Mouse (Mus musculus) neural tube, embryonic 15.5 days (tissue): ENCODE data around the gene Ell. TPM values are rescaled to one million over a fixed set of nuclear protein-coding genes. Genes with fewer than 3 reads are reported as not detected.

Experiments used
- ATAC-seq: fragments of 200-750 bp; cut with Nextera tagmentation; 2 replicates; pipeline ENCODE4 v1.8.0; 2017; ENCODE audit warnings: mild to moderate bottlenecking, moderate TSS enrichment, moderate library complexity; ENCODE audit not compliant: low FRiP score
- H3K27ac ChIP-seq: fragments of 300-500 bp; sonication (generic); replicated peaks from 2 replicates; pipeline ENCODE4 v1.5.1; 2015; ENCODE audit warnings: mild to moderate bottlenecking, inconsistent platforms
- H3K27me3 ChIP-seq: fragments of 300-500 bp; sonication (generic); replicated peaks from 2 replicates; pipeline ENCODE4 v1.6.1; 2015; ENCODE audit warnings: inconsistent platforms
- H3K36me3 ChIP-seq: fragments of 300-500 bp; sonication (generic); 2 replicates; pipeline ENCODE4 v1.6.1; 2015; ENCODE audit warnings: inconsistent platforms
- H3K4me1 ChIP-seq: fragments of 300-500 bp; sonication (generic); 2 replicates; pipeline ENCODE4 v1.6.1; 2015; ENCODE audit warnings: inconsistent platforms
- H3K4me2 ChIP-seq: fragments of 300-500 bp; sonication (generic); 2 replicates; pipeline ENCODE4 v1.6.1; 2015; ENCODE audit warnings: inconsistent platforms, mild to moderate bottlenecking, moderate library complexity
- H3K4me3 ChIP-seq: fragments of 300-500 bp; sonication (generic); replicated peaks from 2 replicates; pipeline ENCODE4 v1.5.1; 2015; ENCODE audit warnings: mild to moderate bottlenecking, inconsistent platforms
- H3K9ac ChIP-seq: fragments of 300-500 bp; sonication (generic); replicated peaks from 2 replicates; pipeline ENCODE4 v1.6.1; 2015; ENCODE audit warnings: mild to moderate bottlenecking, inconsistent platforms
- H3K9me3 ChIP-seq: fragments of 300-500 bp; sonication (generic); replicated peaks from 2 replicates; pipeline ENCODE4 v1.6.1; 2016; ENCODE audit warnings: inconsistent platforms
- WGBS: fragments of 180-500 bp; shearing (Covaris S2); methylation state at CpG from one replicate; pipeline ENCODE4 v1.1.7; 2015; ENCODE audit warnings: mixed read lengths; 5-methylcytosine and 5-hydroxymethylcytosine counted together
- polyA plus RNA-seq: library from polyadenylated mRNA; unstranded; fragments of >200 nt; fragmentation: Nextera tagmentation; extraction: Ambion mirVana; gene quantifications from 2 replicates; pipeline ENCODE4 v1.2.1, GENCODE M21; 2015

The Ell gene
- polyA plus RNA-seq, 1 experiment from 2014 or later, result 14.7 TPM

- 97% methylated on average over 18 of the region's 18 CpGs for WGBS
- H3K4me3 ChIP-seq, result no peak overlapping the region
- H3K4me2 ChIP-seq, result 0 out of 2 replicates have a peak overlapping the region, but pooled peaks have one; percentile 90
These were observed 57.0 kb downstream of the Ell start for GRCm38 (mm10) chr8:70596216-70596615.

GRCm38 (mm10) chr8:70596775-70597416 is 57.6 kb downstream of the Ell start:
- no peaks in the 10 kb centered on the region for H3K27me3 ChIP-seq
- H3K36me3 ChIP-seq, result peaks cover 14% of the 10 kb centered on the region
- H3K4me3 ChIP-seq, result no peak overlapping the region
- 86% methylated on average over 17 of the region's 17 CpGs for WGBS
- peaks cover 87% of the 10 kb centered on the region for H3K4me1 ChIP-seq
- H3K27ac ChIP-seq, result no peak overlapping the region
- no peaks in the 10 kb centered on the region for H3K9me3 ChIP-seq
- no peak overlapping the region for H3K9ac ChIP-seq
- ATAC-seq, result no peak
- H3K4me2 ChIP-seq, result peak overlapping the region; percentile 69

More at GRCm38 (mm10) chr8:70596216-70596615, 57.0 kb downstream of the Ell start:
- ATAC-seq, result no peak
- Histone ChIP-seq H3K36me3 (peaks cover 21% of the 10 kb centered on the region), H3K27ac (no peak overlapping the region), H3K4me1 (peaks cover 80% of the 10 kb centered on the region), H3K9me3 (no peaks in the 10 kb centered on the region), H3K27me3 (no peaks in the 10 kb centered on the region), H3K9ac (no peak overlapping the region)

GRCm38 (mm10) chr8:70597417-70598272 is 58.4 kb downstream of the Ell start:
- Histone ChIP-seq H3K27me3 (no peaks in the 10 kb centered on the region), H3K4me2 (peak overlapping the region; percentile 69), H3K27ac (peak overlapping the region; percentile 51), H3K4me1 (peaks cover 90% of the 10 kb centered on the region), H3K9ac (peak overlapping the region; percentile 51), H3K9me3 (no peaks in the 10 kb centered on the region), H3K36me3 (peaks cover 16% of the 10 kb centered on the region), H3K4me3 (peak overlapping the region; percentile 39)
- 10% methylated on average over 60 of the region's 68 CpGs for WGBS
- ATAC-seq, result no peak

- WGBS, result 2% methylated on average over 29 of the region's 29 CpGs
- Histone ChIP-seq H3K36me3 (peaks cover 20% of the 10 kb centered on the region), H3K9ac (peak overlapping the region; percentile 51), H3K4me2 (peak overlapping the region; percentile 69), H3K4me1 (peaks cover 83% of the 10 kb centered on the region), H3K27ac (peak overlapping the region; percentile 51; the same call in 1 of the 2 replicates), H3K27me3 (no peaks in the 10 kb centered on the region), H3K4me3 (peak overlapping the region; percentile 39), H3K9me3 (no peaks in the 10 kb centered on the region)
- ATAC-seq, result peak; percentile 18; the same call in 1 of the 2 replicates
These were observed 59.0 kb downstream of the Ell start for GRCm38 (mm10) chr8:70598283-70598682.

GRCm38 (mm10) chr8:70598722-70599121 is 59.5 kb downstream of the Ell start:
- Histone ChIP-seq H3K9me3 (no peaks in the 10 kb centered on the region), H3K27me3 (no peaks in the 10 kb centered on the region), H3K36me3 (peaks cover 20% of the 10 kb centered on the region), H3K4me3 (peak overlapping the region; percentile 39), H3K9ac (peak overlapping the region; percentile 34; the same call in 1 of the 2 replicates), H3K4me1 (peaks cover 79% of the 10 kb centered on the region), H3K27ac (peak overlapping the region; percentile 14; the same call in 1 of the 2 replicates), H3K4me2 (peak overlapping the region; percentile 69)
- WGBS, result 13% methylated on average over 10 of the region's 10 CpGs
- no peak for ATAC-seq

GRCm38 (mm10) chr8:70599507-70600290 is 60.4 kb downstream of the Ell start:
- ATAC-seq, result no peak
- Histone ChIP-seq H3K4me1 (peaks cover 78% of the 10 kb centered on the region), H3K27ac (no peak overlapping the region), H3K36me3 (peaks cover 20% of the 10 kb centered on the region), H3K27me3 (no peaks in the 10 kb centered on the region), H3K9ac (no peak overlapping the region), H3K4me3 (no peak overlapping the region), H3K9me3 (no peaks in the 10 kb centered on the region), H3K4me2 (no peak overlapping the region)
- WGBS, result 83% methylated on average over 12 of the region's 12 CpGs

GRCm38 (mm10) chr8:70600473-70601270 is 61.4 kb downstream of the Ell start:
- WGBS, result 18% methylated on average over 10 of the region's 10 CpGs
- Histone ChIP-seq H3K9me3 (no peaks in the 10 kb centered on the region), H3K36me3 (peaks cover 18% of the 10 kb centered on the region), H3K4me2 (peak overlapping the region; percentile 51), H3K4me3 (0 out of 2 replicates have a peak overlapping the region, but pooled peaks have one; percentile 9), H3K9ac (peak overlapping the region; percentile 23; the same call in 1 of the 2 replicates), H3K4me1 (peaks cover 76% of the 10 kb centered on the region), H3K27ac (peak overlapping the region; percentile 71), H3K27me3 (no peaks in the 10 kb centered on the region)
- ATAC-seq, result 0 out of 2 replicates have a peak, but pooled peaks have one; percentile 3

- 2% methylated on average over 24 of the region's 26 CpGs for WGBS
- Histone ChIP-seq H3K4me1 (peaks cover 76% of the 10 kb centered on the region), H3K4me2 (peak overlapping the region; percentile 51), H3K36me3 (peaks cover 12% of the 10 kb centered on the region; the same call in 1 of the 2 replicates), H3K4me3 (0 out of 2 replicates have a peak overlapping the region, but pooled peaks have one; percentile 9), H3K9ac (no peak overlapping the region), H3K27ac (peak overlapping the region; percentile 71), H3K27me3 (no peaks in the 10 kb centered on the region), H3K9me3 (no peaks in the 10 kb centered on the region)
- ATAC-seq, result peak; percentile 46; the same call in 1 of the 2 replicates
These were observed 62.0 kb downstream of the Ell start for GRCm38 (mm10) chr8:70601271-70601649.

GRCm38 (mm10) chr8:70602139-70602811 is 63.0 kb downstream of the Ell start:
- H3K4me1 ChIP-seq, result peaks cover 76% of the 10 kb centered on the region
- H3K27me3 ChIP-seq, result no peaks in the 10 kb centered on the region
- no peak overlapping the region for H3K9ac ChIP-seq
- 0 out of 2 replicates have a peak, but pooled peaks cover 8% of the 10 kb centered on the region for H3K36me3 ChIP-seq
- H3K4me3 ChIP-seq, result no peak overlapping the region
- no peak for ATAC-seq
- WGBS, result 95% methylated on average over 13 of the region's 13 CpGs
- H3K9me3 ChIP-seq, result no peaks in the 10 kb centered on the region
- H3K4me2 ChIP-seq, result no peak overlapping the region
- peak overlapping the region; percentile 71; the same call in 1 of the 2 replicates for H3K27ac ChIP-seq

GRCm38 (mm10) chr8:70604558-70604957 is 65.3 kb downstream of the Ell start:
- 86% methylated on average over 7 of the region's 7 CpGs for WGBS
- no peak overlapping the region for H3K4me3 ChIP-seq
- H3K9ac ChIP-seq, result no peak overlapping the region
- H3K4me2 ChIP-seq, result no peak overlapping the region
- H3K27ac ChIP-seq, result no peak overlapping the region
- H3K27me3 ChIP-seq, result no peaks in the 10 kb centered on the region
- no peaks in the 10 kb centered on the region for H3K9me3 ChIP-seq
- H3K36me3 ChIP-seq, result 0 out of 2 replicates have a peak, but pooled peaks cover 8% of the 10 kb centered on the region
- ATAC-seq, result no peak
- peaks cover 75% of the 10 kb centered on the region for H3K4me1 ChIP-seq
